Mouse (Mus musculus): Measurements from ENCODE around the gene Neurl1b.

Neurl1b gene

GRCm38 (mm10) chr17:26443865-26444264 is 29.2 kb downstream of the Neurl1b start:
- ATAC-seq (ENCODE audit: insufficient number of reproducible peaks, low FRiP score, low TSS enrichment) = no peak

DNA sequence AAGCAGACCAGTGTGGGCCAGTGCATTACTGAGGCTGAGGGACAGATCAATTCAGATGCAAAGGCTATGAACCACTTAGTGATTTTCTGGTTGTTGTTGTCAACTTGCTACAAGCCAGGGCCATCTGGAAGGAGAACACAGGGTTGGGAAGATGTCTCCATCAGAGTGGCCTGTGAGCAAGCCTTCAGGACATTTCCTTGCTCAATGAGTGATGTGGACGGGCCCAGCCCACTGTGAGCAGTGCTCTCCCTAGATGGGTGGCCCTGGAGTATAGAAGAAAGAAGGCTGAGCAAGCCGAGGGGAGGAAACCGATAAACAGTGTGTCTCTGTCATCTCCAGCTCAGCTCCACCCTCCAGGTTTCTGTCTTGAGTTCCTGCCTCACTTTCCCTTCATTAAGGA is 34.8 kb downstream of the Neurl1b start:
- ATAC-seq (ENCODE audit: insufficient number of reproducible peaks, low FRiP score, low TSS enrichment) = no peak

DNA sequence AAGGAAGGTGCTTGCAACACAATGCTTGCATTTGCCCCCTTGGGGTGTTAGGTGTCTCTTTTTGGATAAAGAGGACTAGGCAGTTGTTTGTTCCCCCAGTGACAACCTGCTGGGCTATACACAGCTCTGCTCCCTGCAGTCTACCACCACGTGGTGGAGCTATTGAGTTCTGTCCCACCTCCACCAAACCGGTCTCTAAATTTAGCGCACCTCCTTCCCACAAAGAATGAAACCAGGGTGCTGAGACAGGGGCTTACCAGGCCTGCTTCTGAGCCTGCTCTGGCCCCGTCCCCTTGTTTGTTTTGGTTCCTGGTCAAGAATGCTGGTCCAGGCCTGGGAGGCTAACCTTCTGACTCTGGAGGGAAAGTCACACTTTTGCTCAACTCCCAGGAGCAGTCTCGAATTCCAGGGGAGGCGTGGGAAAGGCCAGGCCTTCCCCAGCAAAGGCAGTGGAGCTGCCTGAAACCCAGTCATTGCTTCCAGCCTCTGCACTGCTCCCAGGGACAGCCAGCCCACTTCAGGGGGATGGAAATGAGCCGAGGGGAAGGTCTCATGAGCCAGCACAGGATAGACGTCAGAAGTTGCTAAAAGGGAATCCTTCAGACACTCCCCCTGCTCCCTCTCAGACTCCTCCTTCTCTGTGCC is 37.1 kb downstream of the Neurl1b start:
- no peak for ATAC-seq (ENCODE audit: insufficient number of reproducible peaks, low FRiP score, low TSS enrichment)

DNA sequence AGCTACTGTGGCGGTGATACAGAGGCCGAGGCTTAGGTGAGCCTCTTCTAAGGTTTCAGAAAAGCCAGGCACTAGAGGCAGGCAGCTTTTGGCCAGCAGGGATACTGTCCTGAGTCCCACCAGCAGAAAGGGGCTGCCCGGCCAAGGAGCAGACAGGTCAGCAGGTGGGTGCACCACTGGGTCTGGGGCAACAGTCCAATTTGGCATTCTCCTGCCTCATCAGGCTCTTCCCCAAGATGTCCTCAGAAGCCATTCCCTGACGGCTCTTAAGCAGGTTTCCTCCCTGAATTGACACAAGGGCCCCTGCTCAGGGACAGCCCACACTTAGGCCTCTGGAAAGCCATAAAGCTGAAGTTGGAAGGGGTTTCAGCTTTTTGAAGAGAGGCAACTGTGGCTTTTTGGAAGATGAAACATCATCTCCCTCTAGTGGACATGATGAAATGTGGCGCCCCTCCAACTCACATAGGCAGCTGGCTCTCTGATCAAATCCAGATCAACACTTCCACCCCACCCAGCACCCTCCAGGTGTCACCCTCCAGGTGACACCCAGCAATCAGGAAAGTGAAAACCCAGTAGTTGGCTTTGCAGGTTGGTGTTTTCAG is 37.8 kb downstream of the Neurl1b start:
- ATAC-seq (ENCODE audit: insufficient number of reproducible peaks, low FRiP score, low TSS enrichment) = no peak

GRCm38 (mm10) chr17:26457506-26457905 is 42.9 kb downstream of the Neurl1b start:
- no peak for ATAC-seq (ENCODE audit: insufficient number of reproducible peaks, low FRiP score, low TSS enrichment)

GRCm38 (mm10) chr17:26458049-26458448 is 43.4 kb downstream of the Neurl1b start:
- no peak for ATAC-seq (ENCODE audit: insufficient number of reproducible peaks, low FRiP score, low TSS enrichment)

GRCm38 (mm10) chr17:26462634-26463170 is 48.1 kb downstream of the Neurl1b start:
- ATAC-seq (ENCODE audit: insufficient number of reproducible peaks, low FRiP score, low TSS enrichment) = peak; percentile 56; the same call in 1 of the 2 replicates

DNA sequence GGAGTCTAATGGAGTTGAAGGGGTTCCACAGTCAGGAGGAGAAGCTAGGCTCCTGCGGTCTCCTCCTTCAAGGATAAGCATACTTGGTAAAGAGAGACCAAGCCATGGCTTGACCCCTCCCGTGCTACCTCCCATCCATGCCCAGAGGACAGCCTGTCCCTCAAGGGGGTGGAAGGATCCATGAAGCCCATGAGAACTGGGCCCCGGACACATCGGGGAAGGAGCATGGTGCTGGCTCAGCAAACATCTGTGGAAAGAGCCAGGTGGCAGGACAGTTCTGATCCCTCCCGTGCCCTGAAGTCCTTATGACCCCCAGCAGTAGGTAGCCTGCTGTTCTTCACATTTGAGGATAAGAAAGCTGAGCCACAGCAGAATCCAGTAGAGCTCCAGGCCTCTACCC is 48.8 kb downstream of the Neurl1b start:
- ATAC-seq (ENCODE audit: insufficient number of reproducible peaks, low FRiP score, low TSS enrichment) = no peak

- no peak for ATAC-seq (ENCODE audit: insufficient number of reproducible peaks, low FRiP score, low TSS enrichment)
Observed at GRCm38 (mm10) chr17:26463984-26464383, 49.4 kb downstream of the Neurl1b start.

DNA sequence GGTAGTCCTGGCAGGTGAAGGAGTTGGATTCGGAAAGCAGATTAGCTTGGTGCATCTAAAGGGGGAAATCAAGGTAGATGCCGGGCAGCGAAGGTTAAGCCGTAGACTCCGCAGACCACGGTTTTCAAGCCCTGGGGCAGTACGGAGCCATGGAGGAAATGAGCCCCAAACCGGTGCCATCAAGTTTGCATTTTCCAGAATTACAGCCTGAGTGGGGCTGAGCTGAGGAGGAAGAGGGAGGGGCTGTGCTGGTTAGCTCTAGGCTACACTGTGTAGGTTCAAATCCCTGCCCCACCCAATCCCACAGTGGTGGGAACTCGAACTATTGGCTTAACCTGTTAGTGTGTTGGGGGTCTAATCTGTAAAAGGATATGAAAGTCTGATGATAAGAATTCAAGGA is 49.9 kb downstream of the Neurl1b start:
- no peak for ATAC-seq (ENCODE audit: insufficient number of reproducible peaks, low FRiP score, low TSS enrichment)

DNA sequence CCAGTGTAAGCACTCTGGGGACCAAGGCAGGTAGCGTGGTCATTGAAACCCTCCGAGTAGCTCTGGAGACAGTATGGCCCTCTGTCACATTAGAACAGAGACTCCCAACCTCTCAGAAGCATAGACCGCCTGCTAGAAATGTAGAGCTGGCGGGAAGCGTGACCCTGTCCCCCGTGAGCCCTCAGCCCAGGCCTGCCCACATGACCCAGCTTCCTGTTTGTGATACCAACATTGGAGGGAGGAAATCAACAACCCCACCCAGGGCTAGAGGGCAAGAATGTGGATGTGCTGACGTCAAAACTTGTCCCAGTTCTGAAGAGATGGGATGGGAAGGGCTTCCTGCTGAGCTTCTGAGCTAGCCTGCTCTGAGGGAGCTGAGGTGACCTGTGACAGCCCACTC is 50.3 kb downstream of the Neurl1b start:
- ATAC-seq (ENCODE audit: insufficient number of reproducible peaks, low FRiP score, low TSS enrichment) = no peak

DNA sequence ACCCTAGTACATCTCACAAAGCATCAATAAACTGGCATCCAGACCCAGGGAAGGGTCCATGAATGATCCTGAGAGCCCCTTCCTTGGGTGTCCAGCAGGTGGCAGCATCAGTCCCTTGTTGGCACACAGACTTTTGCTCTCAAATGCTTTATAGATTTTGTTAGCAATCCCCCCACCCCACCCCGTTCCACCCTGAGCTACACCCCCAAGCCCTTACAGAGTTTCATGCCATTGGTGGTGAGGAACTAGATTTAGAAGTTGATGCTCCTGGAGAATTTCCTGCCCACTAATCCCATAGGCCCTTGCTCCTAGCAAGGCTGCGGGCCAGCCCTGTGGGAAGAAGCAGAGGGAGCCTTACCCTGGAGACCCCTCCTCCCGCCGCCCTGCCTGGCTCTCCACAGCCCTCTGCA is 52.1 kb downstream of the Neurl1b start:
- ATAC-seq (ENCODE audit: insufficient number of reproducible peaks, low FRiP score, low TSS enrichment) = no peak

DNA sequence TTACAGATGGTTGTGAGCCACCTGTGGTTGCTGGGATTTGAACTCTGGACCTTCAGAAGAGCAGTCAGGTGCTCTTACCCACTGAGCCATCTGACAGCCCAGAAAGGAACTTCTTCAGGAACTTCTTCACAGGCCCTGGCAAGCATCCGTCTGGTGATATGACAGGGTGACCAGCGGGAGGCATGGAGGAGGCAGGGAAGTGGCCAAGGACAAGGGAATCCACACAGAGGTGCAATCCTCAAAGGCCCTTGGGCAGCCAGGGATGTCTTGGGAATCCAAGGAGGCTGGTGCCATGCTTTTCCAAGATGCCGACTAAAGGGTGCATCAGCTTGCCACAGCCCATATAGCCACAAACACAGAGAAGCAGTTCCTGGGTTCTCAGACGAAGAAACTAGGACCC is 53.0 kb downstream of the Neurl1b start:
- ATAC-seq (ENCODE audit: insufficient number of reproducible peaks, low FRiP score, low TSS enrichment) = no peak

DNA sequence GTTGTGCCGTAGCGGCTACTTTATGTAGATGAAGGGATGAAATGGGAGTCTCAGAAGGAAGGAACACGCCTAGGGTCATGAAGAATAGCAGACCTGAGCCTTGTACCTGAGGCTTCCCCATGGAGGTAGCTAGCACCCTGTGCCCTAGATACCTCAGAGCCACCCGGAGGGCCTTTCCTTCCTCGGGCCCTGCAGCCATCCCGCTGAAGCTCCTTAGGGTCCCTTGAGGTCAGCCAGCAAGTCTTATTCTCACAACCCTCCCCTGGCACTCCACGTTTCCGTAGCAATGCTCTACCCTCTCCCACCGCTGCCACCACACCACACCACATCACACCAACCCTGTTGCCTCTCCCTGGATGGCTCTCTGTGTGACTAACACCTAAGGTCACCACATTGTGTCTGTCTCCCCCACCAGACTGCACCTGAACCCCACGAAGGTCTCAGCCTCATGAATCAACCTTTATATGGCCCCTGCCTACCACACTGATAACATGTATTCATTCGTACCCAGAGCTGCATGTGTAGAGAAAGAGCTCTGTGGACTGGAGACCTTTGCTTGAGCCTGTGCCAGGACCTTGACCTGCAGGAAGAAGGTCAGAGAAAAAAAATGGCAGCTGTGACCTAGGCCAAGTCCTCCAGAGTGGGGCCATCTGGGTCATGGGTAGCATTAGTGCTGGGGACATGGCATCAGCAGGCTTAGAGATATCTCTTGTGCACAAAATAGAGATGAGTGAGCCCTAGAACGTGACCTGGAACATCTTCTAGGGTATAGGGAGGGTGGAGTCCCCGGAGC is 53.7 kb downstream of the Neurl1b start:
- ATAC-seq (ENCODE audit: insufficient number of reproducible peaks, low FRiP score, low TSS enrichment) = no peak

DNA sequence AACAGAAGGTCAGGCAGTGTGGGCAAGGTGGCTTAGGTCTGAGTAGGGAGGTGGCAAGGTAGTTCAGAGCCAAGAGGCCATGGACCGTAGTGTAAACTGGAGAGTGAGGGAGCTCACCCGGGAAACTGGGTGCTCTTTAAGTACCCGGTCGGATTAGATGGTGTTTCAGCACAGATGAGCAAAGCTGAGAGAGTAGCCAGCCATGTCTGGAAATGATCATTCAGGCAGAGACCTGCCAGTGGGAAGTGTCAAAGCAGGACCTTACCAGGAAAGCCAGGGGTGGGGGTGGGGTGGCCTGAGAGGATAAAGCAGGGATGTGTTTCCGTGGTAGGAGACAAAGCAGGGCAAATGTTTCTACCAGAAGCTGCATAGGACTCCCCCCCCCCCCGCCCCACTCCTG is 62.2 kb downstream of the Neurl1b start:
- ATAC-seq (ENCODE audit: insufficient number of reproducible peaks, low FRiP score, low TSS enrichment) = no peak

DNA sequence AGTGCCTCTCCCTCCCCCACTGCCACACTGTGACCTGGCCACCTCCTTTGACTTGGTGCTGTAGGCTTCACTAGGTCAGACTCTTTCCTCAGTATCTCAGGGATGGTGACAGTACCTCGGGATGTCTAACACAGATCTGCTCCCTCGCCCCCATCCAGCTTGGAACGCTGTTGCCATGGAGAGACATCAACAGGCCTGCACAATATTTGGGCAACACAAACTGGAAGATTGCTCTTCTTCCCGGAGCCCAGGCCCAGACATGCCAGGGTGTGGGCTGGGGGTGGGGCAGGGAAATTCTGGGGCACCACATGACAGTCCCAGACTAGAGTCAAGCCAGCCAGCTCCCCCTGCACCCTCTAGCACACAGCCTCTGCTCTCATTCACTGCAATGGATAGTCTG is 64.0 kb downstream of the Neurl1b start:
- ATAC-seq (ENCODE audit: insufficient number of reproducible peaks, low FRiP score, low TSS enrichment) = no peak

DNA sequence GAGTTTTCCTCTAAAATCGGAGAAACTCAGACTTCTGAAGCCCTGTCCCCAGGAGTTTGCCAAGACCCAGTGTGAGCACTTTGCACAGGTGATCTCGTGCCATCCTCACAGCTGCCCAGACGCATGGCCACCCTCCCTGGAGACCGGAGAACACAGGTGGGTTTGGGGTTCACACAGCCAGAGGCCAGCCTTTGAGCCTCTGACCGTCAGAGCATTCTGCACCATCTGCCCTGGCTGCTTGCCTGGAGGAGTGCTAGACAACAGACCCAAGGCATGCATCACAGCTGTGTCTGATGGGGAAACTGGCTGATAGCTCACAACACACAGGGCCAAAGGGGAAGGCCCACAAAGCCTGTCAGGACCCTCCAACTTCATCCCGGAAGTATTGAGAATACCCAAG is 65.0 kb downstream of the Neurl1b start:
- ATAC-seq (ENCODE audit: insufficient number of reproducible peaks, low FRiP score, low TSS enrichment) = no peak

GRCm38 (mm10) chr17:26480956-26481355 is 66.3 kb downstream of the Neurl1b start:
- ATAC-seq (ENCODE audit: insufficient number of reproducible peaks, low FRiP score, low TSS enrichment) = no peak

- no peak for ATAC-seq (ENCODE audit: insufficient number of reproducible peaks, low FRiP score, low TSS enrichment)
Observed at GRCm38 (mm10) chr17:26484626-26485421, 70.2 kb downstream of the Neurl1b start.

DNA sequence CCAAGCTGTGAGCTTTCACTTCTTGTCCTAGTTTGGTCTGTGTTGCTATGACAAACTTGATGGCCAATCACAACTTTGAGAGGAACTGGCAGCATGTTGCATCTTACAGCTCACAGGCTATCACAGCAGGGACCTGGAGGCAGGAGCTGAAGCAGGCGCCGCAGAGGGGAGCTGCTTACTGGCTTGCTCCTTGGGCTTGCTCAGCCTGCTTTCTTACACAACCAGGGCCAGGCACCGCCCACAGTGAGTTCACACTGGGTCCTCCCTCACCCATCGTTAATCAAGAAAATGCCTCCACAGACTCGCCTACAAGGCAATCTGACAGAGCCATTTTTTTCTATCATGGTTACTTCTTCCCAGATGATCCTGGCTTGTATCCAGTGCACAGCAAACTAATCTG is 72.6 kb downstream of the Neurl1b start:
- ATAC-seq (ENCODE audit: insufficient number of reproducible peaks, low FRiP score, low TSS enrichment) = no peak

GRCm38 (mm10) chr17:26487917-26488316 is 73.3 kb downstream of the Neurl1b start:
- no peak for ATAC-seq (ENCODE audit: insufficient number of reproducible peaks, low FRiP score, low TSS enrichment)

All from cerebellum, adult (tissue).